Mouse (Mus musculus) megakaryocyte, embryonic 14.5 days (primary cell): ENCODE data around the gene Ppan.

ENCODE experiments used
- FLI1 ChIP-seq: IDR thresholded peaks from 2 replicates; pipeline ENCODE4 v1.6.1; 2012; ENCODE audit warnings: low read length, inconsistent platforms, mixed read lengths
- GATA1 ChIP-seq: IDR thresholded peaks from 3 replicates; pipeline ENCODE4 v1.6.1; 2012; ENCODE audit warnings: mixed read lengths, low read length, inconsistent platforms, borderline replicate concordance

DNA sequence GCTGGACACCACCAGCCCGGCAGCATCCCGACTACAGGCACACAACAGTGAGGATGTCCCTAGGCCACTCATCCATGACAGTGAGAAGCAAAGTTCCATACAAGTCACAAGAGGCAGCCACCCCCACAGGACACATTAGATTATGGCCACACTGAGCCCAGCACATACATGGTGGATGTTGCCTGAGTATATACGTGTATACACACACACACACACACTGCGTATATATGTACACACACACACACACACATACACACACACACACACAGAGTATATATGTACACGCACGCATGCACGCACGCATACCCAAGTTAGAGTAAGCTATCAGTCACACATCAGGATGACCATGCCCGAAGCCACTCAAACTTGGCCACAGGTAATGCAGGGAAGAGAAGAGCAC is 7.4 kb downstream of the Ppan start:
- no peak for TF ChIP-seq GATA1
- no peak for TF ChIP-seq FLI1
